Mouse (Mus musculus) adrenal gland, adult 2 months (tissue): Measurements from ENCODE around the gene Chkb. TPM values are rescaled to one million over a fixed set of nuclear protein-coding genes. Genes with fewer than 3 reads are reported as not detected.

Experiments
- DNase-seq: peaks from one replicate; pipeline ENCODE4 v3.0.0; 2021
- long read RNA-seq: library from polyadenylated mRNA; stranded (forward); transcript quantifications from one replicate; pipeline ENCODE4 v2.0.0, GENCODE M21; 2021
- polyA plus RNA-seq: library from polyadenylated mRNA; depleted of rRNA; stranded (reverse); fragments of >200 nt; gene quantifications from 2 replicates; pipeline ENCODE4 v1.2.3, GENCODE M21; 2012; rRNA removed
- total RNA-seq, 2 experiments: library from RNA; stranded (reverse); gene quantifications; 2 replicates each; pipeline ENCODE4 v1.2.3; 2021

Gene Chkb
- total RNA-seq = 10 to 100 TPM; 50.7 to 66.8 TPM
- polyA plus RNA-seq = 39.4 and 52.6 TPM in 2 replicates
- long read RNA-seq, transcript Chkb-201 (11 exons, 1,707 nt) = major isoform, 29 of 59 reads
- long read RNA-seq, partial matches to known transcripts = 7 of 59 reads
- long read RNA-seq, other reads (novel, unspliced or antisense) = 14 of 59 reads

GRCm38 (mm10) chr15:89429352-89430221, at the start of gene Chkb, which contains the start of the genes C730034F03Rik and Gm44502:
Gene Chkb, minus strand, starts transcription at chr15:89429908.
Gene C730034F03Rik, plus strand, starts transcription at chr15:89429589.
Gene Gm44502, minus strand, starts transcription at chr15:89429696.
- peak; percentile 95 for DNase-seq

GRCm38 (mm10) chr15:89478622-89479021, 48.9 kb upstream of the Chkb start:
- no peak for DNase-seq

GRCm38 (mm10) chr15:89477806-89478205, 48.1 kb upstream of the Chkb start:
- DNase-seq = no peak

- peak; percentile 66 for DNase-seq
These were observed 47.4 kb upstream of the Chkb start, which contains the start of gene Arsa for GRCm38 (mm10) chr15:89477091-89477491. Gene Arsa, minus strand, starts transcription at chr15:89477425.

- DNase-seq = no peak
These were observed 46.7 kb upstream of the Chkb start for GRCm38 (mm10) chr15:89476475-89476815.

GRCm38 (mm10) chr15:89475611-89476474, 46.1 kb upstream of the Chkb start:
- peak; percentile 97 for DNase-seq

GRCm38 (mm10) chr15:89475293-89475600, 45.5 kb upstream of the Chkb start:
- DNase-seq = no peak

GRCm38 (mm10) chr15:89474596-89475292, 45.0 kb upstream of the Chkb start:
- DNase-seq = no peak

GRCm38 (mm10) chr15:89473921-89474320, 44.2 kb upstream of the Chkb start:
- no peak for DNase-seq

GRCm38 (mm10) chr15:89473370-89473769, 43.7 kb upstream of the Chkb start:
- no peak for DNase-seq

GRCm38 (mm10) chr15:89471476-89471875, 41.8 kb upstream of the Chkb start:
- no peak for DNase-seq

- no peak for DNase-seq
These were observed 38.9 kb upstream of the Chkb start for GRCm38 (mm10) chr15:89468577-89468976.

GRCm38 (mm10) chr15:89465052-89465451, 35.3 kb upstream of the Chkb start:
- DNase-seq = no peak

- no peak for DNase-seq
These were observed 33.9 kb upstream of the Chkb start for GRCm38 (mm10) chr15:89463334-89464235.

- no peak for DNase-seq
These were observed 32.5 kb upstream of the Chkb start for GRCm38 (mm10) chr15:89462176-89462575.

GRCm38 (mm10) chr15:89461321-89461720, 31.6 kb upstream of the Chkb start:
- DNase-seq = no peak

- DNase-seq = no peak
These were observed 30.6 kb upstream of the Chkb start for GRCm38 (mm10) chr15:89460298-89460697.

- no peak for DNase-seq
These were observed 30.1 kb upstream of the Chkb start for GRCm38 (mm10) chr15:89459821-89460220.

GRCm38 (mm10) chr15:89458942-89459341, 29.2 kb upstream of the Chkb start:
- no peak for DNase-seq

- DNase-seq = no peak
These were observed 25.9 kb upstream of the Chkb start for GRCm38 (mm10) chr15:89455642-89456041.

- no peak for DNase-seq
These were observed 25.1 kb upstream of the Chkb start for GRCm38 (mm10) chr15:89454857-89455256.
